Mouse (Mus musculus) urinary bladder, postnatal 14 days (tissue): ENCODE results near the gene Zscan4b.
"Not testable (repeated sequence)": the region's sequence is repeated elsewhere in the genome, so short reads cannot be mapped to it uniquely, and the experiment has no call there.

Experiments
- DNase-seq: peaks from one replicate; pipeline ENCODE4 v3.0.0; 2021; ENCODE audit warnings: low spot score

Zscan4b gene

GRCm38 (mm10) chr7:10904950-10905349 is at the start of gene Zscan4b:
Gene Zscan4b (minus strand): TSS chr7:10905050.
- not testable (repeated sequence) for DNase-seq
